Mouse (Mus musculus) lung, postnatal 0 days (tissue): ENCODE measurements around the gene Hsf2. TPM values are rescaled to one million over a fixed set of nuclear protein-coding genes. Genes with fewer than 3 reads are reported as not detected.
A peak's percentile ranks its signal among the peaks of the same experiment; 100 is the strongest.

Experiments used
- ATAC-seq: fragments of 200-750 bp; cut with Nextera tagmentation; 2 replicates; pipeline ENCODE4 v1.8.0; 2017; ENCODE audit warnings: moderate library complexity
- DNase-seq: peaks from one replicate; pipeline ENCODE4 v3.0.0-alpha.2; 2016; ENCODE audit warnings: low spot score
- H3K27ac ChIP-seq: fragments of 300-500 bp; sonication (generic); 2 replicates; pipeline ENCODE4 v1.5.1; 2014; ENCODE audit warnings: antibody characterized with exemption, mild to moderate bottlenecking, low read length, mixed read lengths
- H3K27me3 ChIP-seq: fragments of 300-500 bp; sonication (generic); replicated peaks from 2 replicates; pipeline ENCODE4 v1.6.1; 2014; ENCODE audit warnings: low read length, mixed read lengths; ENCODE audit not compliant: insufficient read depth
- H3K36me3 ChIP-seq: fragments of 300-500 bp; sonication (generic); 2 replicates; pipeline ENCODE4 v1.6.1; 2014; ENCODE audit warnings: low read length, mixed read lengths; ENCODE audit not compliant: insufficient read depth
- H3K4me1 ChIP-seq: fragments of 300-500 bp; sonication (generic); 2 replicates; pipeline ENCODE4 v1.6.1; 2014; ENCODE audit warnings: antibody characterized with exemption, low read depth, low read length, mixed read lengths; ENCODE audit not compliant: insufficient read depth
- H3K4me2 ChIP-seq: fragments of 300-500 bp; sonication (generic); replicated peaks from 2 replicates; pipeline ENCODE4 v1.6.1; 2014; ENCODE audit warnings: low read depth, mild to moderate bottlenecking, low read length, moderate library complexity, mixed read lengths
- H3K4me3 ChIP-seq: fragments of 300-500 bp; sonication (generic); 2 replicates; pipeline ENCODE4 v1.5.1; 2014; ENCODE audit warnings: low read depth, low read length
- H3K9ac ChIP-seq: fragments of 300-500 bp; sonication (generic); replicated peaks from 2 replicates; pipeline ENCODE4 v1.6.1; 2014; ENCODE audit warnings: low read depth, mild to moderate bottlenecking
- H3K9me3 ChIP-seq: fragments of 300-500 bp; sonication (generic); 2 replicates; pipeline ENCODE4 v1.6.1; 2016; ENCODE audit warnings: low read length, mixed read lengths
- CTCF ChIP-seq: IDR thresholded peaks from 2 replicates; pipeline ENCODE4 v1.5.1; 2016; ENCODE audit warnings: antibody characterized with exemption, mild to moderate bottlenecking
- EP300 ChIP-seq: IDR thresholded peaks from 2 replicates; pipeline ENCODE4 v1.6.1; 2016; ENCODE audit warnings: antibody characterized with exemption, mild to moderate bottlenecking, control low read depth
- WGBS: fragments of 180-500 bp; shearing (Covaris S2); extraction: QIAGEN DNeasy Blood & Tissue Kit; methylation state at CpG from one replicate; pipeline ENCODE4 v1.1.7; 2014; 5-methylcytosine and 5-hydroxymethylcytosine counted together
- polyA plus RNA-seq: library from polyadenylated mRNA; unstranded; fragments of >200 nt; fragmentation: Nextera tagmentation; extraction: Ambion mirVana; gene quantifications from 2 replicates; pipeline ENCODE4 v1.2.1, GENCODE M21; 2015

The Hsf2 gene
- 17.3 and 17.8 TPM in 2 replicates for polyA plus RNA-seq

GRCm38 (mm10) chr10:57485908-57486541 is at the start of gene Hsf2:
Hsf2 (plus strand) TSS chr10:57486385.
- ATAC-seq, result peak; percentile 100
- 3% methylated on average over 32 of the region's 52 CpGs for WGBS

GRCm38 (mm10) chr10:57437898-57438297 is 48.3 kb upstream of the Hsf2 start:
- DNase-seq, result no peak

More at GRCm38 (mm10) chr10:57485908-57486541, at the start of gene Hsf2:
- Histone ChIP-seq H3K4me3 (peak within 1 kb of the TSS; percentile 85), H3K27ac (peak within 1 kb of the TSS; percentile 80), H3K9ac (peak within 1 kb of the TSS; percentile 86), H3K9me3 (no peaks in the 10 kb centered on the region), H3K4me2 (peak within 1 kb of the TSS; percentile 77), H3K36me3 (no peaks in the 10 kb centered on the region), H3K4me1 (peaks cover 4% of the 10 kb centered on the region; the same call in 1 of the 2 replicates), H3K27me3 (no peaks in the 10 kb centered on the region)
- TF ChIP-seq EP300 (no peak), CTCF (no peak)
- DNase-seq, result peak; percentile 98

GRCm38 (mm10) chr10:57441049-57441448 is 45.1 kb upstream of the Hsf2 start:
- DNase-seq (peak; percentile 5), ATAC-seq (no peak)
- TF ChIP-seq CTCF, result no peak
- TF ChIP-seq EP300, result no peak
- Histone ChIP-seq H3K27ac (no peak overlapping the region), H3K9me3 (no peaks in the 10 kb centered on the region), H3K4me3 (no peak overlapping the region), H3K9ac (no peak overlapping the region), H3K27me3 (no peaks in the 10 kb centered on the region), H3K36me3 (no peaks in the 10 kb centered on the region), H3K4me1 (no peaks in the 10 kb centered on the region), H3K4me2 (no peak overlapping the region)

More at GRCm38 (mm10) chr10:57437898-57438297, 48.3 kb upstream of the Hsf2 start:
- Histone ChIP-seq H3K27me3 (no peaks in the 10 kb centered on the region), H3K36me3 (no peaks in the 10 kb centered on the region), H3K4me2 (no peak overlapping the region), H3K27ac (no peak overlapping the region), H3K4me1 (no peaks in the 10 kb centered on the region), H3K4me3 (no peak overlapping the region), H3K9me3 (no peaks in the 10 kb centered on the region), H3K9ac (no peak overlapping the region)
- TF ChIP-seq EP300, result no peak
- TF ChIP-seq CTCF, result no peak
- no peak for ATAC-seq
- WGBS, result 82% methylated on average over 2 of the region's 2 CpGs

- WGBS, result 67% methylated on average over 8 of the region's 8 CpGs
- H3K4me1 ChIP-seq, result no peaks in the 10 kb centered on the region
- DNase-seq (no peak), ATAC-seq (no peak)
- H3K4me3 ChIP-seq, result no peak overlapping the region
- no peaks in the 10 kb centered on the region for H3K36me3 ChIP-seq
- H3K9ac ChIP-seq, result no peak overlapping the region
- H3K4me2 ChIP-seq, result no peak overlapping the region
- no peak overlapping the region for H3K27ac ChIP-seq
- H3K27me3 ChIP-seq, result no peaks in the 10 kb centered on the region
- TF ChIP-seq EP300 (no peak), CTCF (no peak)
- no peaks in the 10 kb centered on the region for H3K9me3 ChIP-seq
Measured at GRCm38 (mm10) chr10:57444392-57444791, 41.8 kb upstream of the Hsf2 start.

GRCm38 (mm10) chr10:57445655-57446054 is 40.5 kb upstream of the Hsf2 start:
- no peak for ATAC-seq
- H3K4me3 ChIP-seq, result no peak overlapping the region
- H3K4me1 ChIP-seq, result no peaks in the 10 kb centered on the region
- no peak for DNase-seq
- H3K36me3 ChIP-seq, result no peaks in the 10 kb centered on the region
- no peak overlapping the region for H3K9ac ChIP-seq
- H3K27ac ChIP-seq, result no peak overlapping the region
- 90% methylated on average over 1 of the region's 1 CpGs for WGBS
- TF ChIP-seq CTCF (no peak), EP300 (no peak)
- no peaks in the 10 kb centered on the region for H3K9me3 ChIP-seq
- no peaks in the 10 kb centered on the region for H3K27me3 ChIP-seq
- no peak overlapping the region for H3K4me2 ChIP-seq

- Histone ChIP-seq H3K27me3 (no peaks in the 10 kb centered on the region), H3K4me3 (no peak overlapping the region), H3K4me2 (0 out of 2 replicates have a peak overlapping the region, but pooled peaks have one; percentile 32), H3K4me1 (no peaks in the 10 kb centered on the region), H3K9me3 (no peaks in the 10 kb centered on the region), H3K27ac (no peak overlapping the region), H3K9ac (no peak overlapping the region), H3K36me3 (no peaks in the 10 kb centered on the region)
- no peak for TF ChIP-seq CTCF
- TF ChIP-seq EP300, result no peak
- no peak for ATAC-seq
- peak; percentile 5 for DNase-seq
Measured at GRCm38 (mm10) chr10:57447657-57448050, 38.5 kb upstream of the Hsf2 start.
